Mouse (Mus musculus) CH12.LX (cell line): Measurements from ENCODE around the gene Tasp1. TPM values are rescaled to one million over a fixed set of nuclear protein-coding genes. Genes with fewer than 3 reads are reported as not detected.

Experiments
- DNase-seq: peaks from one replicate; pipeline ENCODE4 v3.0.0-alpha.2; 2013; ENCODE audit errors: extremely low read depth
- H3K27ac ChIP-seq: 2 replicates; pipeline ENCODE4 v1.5.1; 2012; ENCODE audit warnings: low read depth, mild to moderate bottlenecking, control low read depth, moderate library complexity; ENCODE audit not compliant: insufficient read depth
- H3K27me3 ChIP-seq: replicated peaks from 2 replicates; pipeline ENCODE3; 2012; ENCODE audit warnings: inconsistent platforms
- H3K36me3 ChIP-seq, 2 experiments: replicated peaks in 1 of 2; 2 replicates each; pipeline versions ENCODE3 to v1.6.1; 2012; ENCODE audit warnings: inconsistent platforms in 1 of 2, low read length in 1 of 2, mild to moderate bottlenecking in 1 of 2, mixed read lengths in 1 of 2, moderate library complexity in 1 of 2; ENCODE audit not compliant: control insufficient read depth in 1 of 2, insufficient read depth in 1 of 2
- H3K4me1 ChIP-seq, 2 experiments: 2 replicates each; pipeline ENCODE4 v1.6.1; 2012; ENCODE audit warnings: inconsistent platforms in 1 of 2, moderate library complexity in 1 of 2; ENCODE audit not compliant: insufficient read depth in 2 of 2, control insufficient read depth in 1 of 2
- H3K4me2 ChIP-seq: 2 replicates; pipeline ENCODE4 v1.6.1; 2012; ENCODE audit warnings: low read depth, mild to moderate bottlenecking, control low read depth; ENCODE audit not compliant: poor library complexity, insufficient read depth, severe bottlenecking
- H3K4me3 ChIP-seq, 3 experiments: fragments of 150-350 bp in 1 of 3; sonication (generic) in 1 of 3; replicated peaks in 1 of 3; 2 replicates each; pipeline versions ENCODE3 to v1.5.1; 2011 to 2012; ENCODE audit warnings: low read depth in 2 of 3, low read length in 2 of 3, mild to moderate bottlenecking in 2 of 3, moderate library complexity in 2 of 3, control low read depth in 1 of 3, improper control_type of control experiment in 1 of 3, inconsistent platforms in 1 of 3, mixed read lengths in 1 of 3; ENCODE audit not compliant: poor library complexity in 1 of 3
- H3K79me2 ChIP-seq: replicated peaks from 2 replicates; pipeline ENCODE4 v1.6.1; 2012; ENCODE audit warnings: mild to moderate bottlenecking, moderate library complexity; ENCODE audit not compliant: control insufficient read depth, poor library complexity, insufficient read depth, severe bottlenecking; ENCODE audit errors: extremely low read depth
- H3K9ac ChIP-seq: 2 replicates; pipeline ENCODE4 v1.6.1; 2012; ENCODE audit warnings: low read depth, mild to moderate bottlenecking, control low read depth, moderate library complexity; ENCODE audit not compliant: insufficient read depth
- H3K9me3 ChIP-seq: replicated peaks from 2 replicates; pipeline ENCODE3; 2012; ENCODE audit warnings: low read length, inconsistent platforms, mixed read lengths
- CHD1 ChIP-seq: IDR thresholded peaks from 2 replicates; pipeline ENCODE4 v1.6.1; 2012; ENCODE audit warnings: low read depth, low read length, improper control_type of control experiment, inconsistent platforms
- CHD2 ChIP-seq: IDR thresholded peaks from 2 replicates; pipeline ENCODE4 v1.6.1; 2011; ENCODE audit warnings: low read length, improper control_type of control experiment
- CTCF ChIP-seq, 2 experiments: IDR thresholded peaks in 1 of 2; conservative IDR thresholded peaks in 1 of 2; 2 replicates each; pipeline ENCODE4 v1.5.1; 2011 to 2012; ENCODE audit warnings: low read depth in 2 of 2, low read length in 2 of 2, improper control_type of control experiment in 1 of 2, inconsistent platforms in 1 of 2, mild to moderate bottlenecking in 1 of 2, moderate library complexity in 1 of 2
- ELF1 ChIP-seq: IDR thresholded peaks from 2 replicates; pipeline ENCODE4 v1.6.1; 2014; ENCODE audit warnings: low read depth, mild to moderate bottlenecking, inconsistent platforms, low read length, improper control_type of control experiment
- EP300 ChIP-seq: IDR thresholded peaks from 2 replicates; pipeline ENCODE4 v1.6.1; 2011; ENCODE audit warnings: low read length, improper control_type of control experiment
- ETS1 ChIP-seq: conservative IDR thresholded peaks from 2 replicates; pipeline ENCODE4 v1.6.1; 2012; ENCODE audit warnings: low read depth, mild to moderate bottlenecking, inconsistent platforms, low read length, improper control_type of control experiment, moderate library complexity
- GABPA ChIP-seq: IDR thresholded peaks from 2 replicates; pipeline ENCODE4 v1.6.1; 2012; ENCODE audit warnings: low read depth, low read length, improper control_type of control experiment, inconsistent platforms; ENCODE audit not compliant: insufficient replicate concordance
- JUN ChIP-seq: IDR thresholded peaks from 2 replicates; pipeline ENCODE4 v1.6.1; 2011; ENCODE audit warnings: low read depth, mild to moderate bottlenecking, low read length, improper control_type of control experiment, moderate library complexity; ENCODE audit not compliant: insufficient read depth
- JUND ChIP-seq: conservative IDR thresholded peaks from 2 replicates; pipeline ENCODE4 v1.6.1; 2011; ENCODE audit warnings: low read depth, low read length, improper control_type of control experiment
- MAX ChIP-seq: IDR thresholded peaks from 2 replicates; pipeline ENCODE4 v1.6.1; 2011; ENCODE audit warnings: low read length, improper control_type of control experiment
- MAZ ChIP-seq: IDR thresholded peaks from 2 replicates; pipeline ENCODE4 v1.6.1; 2012; ENCODE audit warnings: low read depth, mild to moderate bottlenecking, inconsistent platforms, low read length, improper control_type of control experiment, moderate library complexity
- MXI1 ChIP-seq: IDR thresholded peaks from 2 replicates; pipeline ENCODE4 v1.6.1; 2011; ENCODE audit warnings: mild to moderate bottlenecking, low read depth, low read length, improper control_type of control experiment
- MYC ChIP-seq: IDR thresholded peaks from 2 replicates; pipeline ENCODE4 v1.6.1; 2011; ENCODE audit warnings: low read depth, mild to moderate bottlenecking, improper control_type of control experiment, low read length
- NELFE ChIP-seq: IDR thresholded peaks from 2 replicates; pipeline ENCODE4 v1.6.1; 2011; ENCODE audit warnings: low read depth, low read length, improper control_type of control experiment
- NRF1 ChIP-seq: IDR thresholded peaks from 2 replicates; pipeline ENCODE4 v1.6.1; 2014; ENCODE audit warnings: low read depth, mild to moderate bottlenecking, inconsistent platforms, low read length, improper control_type of control experiment, moderate library complexity
- PAX5 ChIP-seq: IDR thresholded peaks from 2 replicates; pipeline ENCODE4 v1.6.1; 2012; ENCODE audit warnings: low read length, inconsistent platforms, mixed read lengths
- POLR2A ChIP-seq: IDR thresholded peaks from 2 replicates; pipeline ENCODE4 v1.6.1; 2011; ENCODE audit warnings: low read depth, mild to moderate bottlenecking, improper control_type of control experiment, low read length
- POLR2AphosphoS2 ChIP-seq: IDR thresholded peaks from 2 replicates; pipeline ENCODE4 v1.6.1; 2011; ENCODE audit warnings: low read depth, low read length, improper control_type of control experiment
- RCOR1 ChIP-seq: conservative IDR thresholded peaks from 2 replicates; pipeline ENCODE4 v1.6.1; 2012; ENCODE audit warnings: low read depth, mild to moderate bottlenecking, inconsistent platforms, low read length, improper control_type of control experiment
- SIN3A ChIP-seq: IDR thresholded peaks from 2 replicates; pipeline ENCODE4 v1.6.1; 2012; ENCODE audit warnings: low read length, improper control_type of control experiment, inconsistent platforms
- SMC3 ChIP-seq: IDR thresholded peaks from 2 replicates; pipeline ENCODE4 v1.6.1; 2011; ENCODE audit warnings: low read depth, low read length, improper control_type of control experiment
- TBP ChIP-seq: conservative IDR thresholded peaks from 2 replicates; pipeline ENCODE4 v1.6.1; 2011; ENCODE audit warnings: low read depth, low read length, improper control_type of control experiment
- TCF12 ChIP-seq: IDR thresholded peaks from 2 replicates; pipeline ENCODE4 v1.6.1; 2014; ENCODE audit warnings: low read depth, mild to moderate bottlenecking, inconsistent platforms, low read length, improper control_type of control experiment
- USF2 ChIP-seq: conservative IDR thresholded peaks from 2 replicates; pipeline ENCODE4 v1.6.1; 2011; ENCODE audit warnings: low read depth, low read length, improper control_type of control experiment
- ZC3H11A ChIP-seq: IDR thresholded peaks from 2 replicates; pipeline ENCODE4 v1.6.1; 2012; ENCODE audit warnings: low read depth, mild to moderate bottlenecking, inconsistent platforms, low read length, improper control_type of control experiment
- ZKSCAN1 ChIP-seq: IDR thresholded peaks from 2 replicates; pipeline ENCODE4 v1.6.1; 2012; ENCODE audit warnings: low read depth, inconsistent platforms, low read length, improper control_type of control experiment, borderline replicate concordance
- ZMIZ1 ChIP-seq: IDR thresholded peaks from 2 replicates; pipeline ENCODE4 v1.6.1; 2012; ENCODE audit warnings: low read depth, mild to moderate bottlenecking, inconsistent platforms, low read length, improper control_type of control experiment
- ZNF384 ChIP-seq: IDR thresholded peaks from 2 replicates; pipeline ENCODE4 v1.6.1; 2012; ENCODE audit warnings: low read depth, low read length, improper control_type of control experiment, inconsistent platforms
- dilution Hi-C: fragments of 300-500 bp; cut with MboI; formaldehyde crosslinking; loops from 2 replicates; pipeline ENCODE4 v1.14.3; 2020; ENCODE audit warnings: low sequenced_read_pairs; ENCODE audit not compliant: extremely low pct_unique_long_range_greater_than_20kb, extremely low pct_ligation_motif_present
- in situ Hi-C: fragments of 300-500 bp; cut with MboI; formaldehyde crosslinking; loops from 3 replicates; pipeline ENCODE4 v1.14.3; 2019; ENCODE audit warnings: low sequenced_read_pairs, low pct_ligation_motif_present, low pct_unique_long_range_greater_than_20kb, mixed read lengths
- polyA plus RNA-seq: library from polyadenylated mRNA; unstranded; fragments of >175 nt; gene quantifications from 2 replicates; pipeline ENCODE4 v1.2.1, GENCODE M21; 2012; ENCODE audit warnings: low read depth; ENCODE audit not compliant: insufficient read length
- total RNA-seq, 2 experiments: library from RNA; depleted of rRNA; stranded (reverse); fragments of 300-350 nt in 1 of 2; fragments of >200 nt in 1 of 2; gene quantifications; 2 replicates each; pipeline ENCODE4 v1.2.3; 2012 to 2014

Tasp1 gene
- total and polyA plus RNA-seq, 3 experiments, result 28.8 to 64.5 (median 28.9) TPM

DNA sequence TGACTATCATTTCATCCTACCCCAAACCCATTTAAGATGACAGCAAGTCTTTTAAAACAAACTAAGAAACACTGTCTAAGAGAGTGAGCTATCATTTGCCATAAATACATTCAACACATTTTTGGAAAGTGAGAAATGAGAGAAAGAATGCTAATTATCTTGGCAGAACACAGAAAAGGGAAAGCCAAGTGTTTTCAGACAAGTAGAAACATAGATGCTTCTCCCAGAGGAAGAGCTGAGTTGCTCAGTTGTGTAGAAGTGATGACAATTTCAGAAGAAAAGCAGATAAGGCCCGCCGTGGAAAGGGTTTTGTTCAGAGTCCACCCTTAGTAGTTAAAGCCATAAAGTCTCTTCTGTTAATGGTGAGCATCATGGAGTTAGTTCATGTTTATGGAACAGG is 281.7 kb downstream of the Tasp1 start:
- no peak overlapping the region for H3K9ac ChIP-seq
- no peaks in the 10 kb centered on the region for H3K79me2 ChIP-seq
- no peaks in the 10 kb centered on the region for H3K4me1 ChIP-seq
- TF ChIP-seq MXI1, result no peak
- TF ChIP-seq JUN, result no peak
- TF ChIP-seq CHD1, result no peak
- TF ChIP-seq NELFE, result no peak
- TF ChIP-seq POLR2A, result no peak
- TF ChIP-seq TBP, result no peak
- no peak for TF ChIP-seq ETS1
- TF ChIP-seq EP300, result no peak
- TF ChIP-seq CTCF (conservative IDR thresholded peaks at IDR 0.05 in 1 of 2, IDR thresholded peaks at IDR 0.05 in 1 of 2; ENCODE audit: low read depth in 2 of 2, low read length in 2 of 2), result no peak
- TF ChIP-seq SMC3, result no peak
- TF ChIP-seq ZC3H11A, result no peak
- TF ChIP-seq RCOR1, result no peak
- TF ChIP-seq USF2, result no peak
- no peak for TF ChIP-seq CHD2
- TF ChIP-seq ZNF384, result no peak
- TF ChIP-seq ELF1, result no peak
- TF ChIP-seq PAX5, result no peak
- no peak for TF ChIP-seq ZMIZ1
- TF ChIP-seq JUND, result no peak
- H3K4me3 ChIP-seq, result no peak overlapping the region
- dilution Hi-C loops (no loop called here), in situ Hi-C loops (no loop called here)
- no peak overlapping the region for H3K27ac ChIP-seq
- H3K4me2 ChIP-seq, result no peak overlapping the region
- H3K36me3 ChIP-seq, result no peaks in the 10 kb centered on the region
- DNase-seq, result no peak
- no peaks in the 10 kb centered on the region for H3K9me3 ChIP-seq
- H3K27me3 ChIP-seq, result no peaks in the 10 kb centered on the region

DNA sequence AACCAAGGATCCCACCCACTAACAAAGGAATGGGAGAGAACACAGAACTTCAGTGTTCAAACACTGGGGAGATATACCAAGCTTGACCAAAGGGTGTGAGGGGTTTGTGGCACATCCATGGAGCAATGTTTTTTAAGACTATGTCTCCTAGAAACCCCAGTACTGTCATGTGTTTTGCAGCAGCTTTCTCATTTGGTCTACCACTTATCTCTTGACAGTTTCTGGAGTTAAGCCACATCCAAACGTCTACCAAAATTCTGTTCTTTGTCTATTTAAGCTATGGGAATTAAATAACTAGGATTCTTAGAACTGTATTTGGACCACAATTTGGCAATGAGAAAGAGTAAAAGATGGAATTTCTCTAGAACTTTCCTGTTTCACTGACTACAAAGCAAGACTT is 282.1 kb downstream of the Tasp1 start:
- no peak overlapping the region for H3K4me3 ChIP-seq
- H3K79me2 ChIP-seq, result no peaks in the 10 kb centered on the region
- no peaks in the 10 kb centered on the region for H3K4me1 ChIP-seq
- no peak overlapping the region for H3K27ac ChIP-seq
- no peak for DNase-seq
- no peaks in the 10 kb centered on the region for H3K27me3 ChIP-seq
- TF ChIP-seq GABPA (no peak), EP300 (no peak), MYC (no peak), MAZ (no peak), CHD1 (no peak), ELF1 (no peak), SIN3A (no peak), USF2 (no peak), SMC3 (no peak), POLR2AphosphoS2 (no peak), ZKSCAN1 (no peak), MXI1 (no peak), TCF12 (no peak), NRF1 (no peak), MAX (no peak)
- no peaks in the 10 kb centered on the region for H3K9me3 ChIP-seq
- dilution Hi-C loops, result no loop called here
- no peak overlapping the region for H3K4me2 ChIP-seq
- in situ Hi-C loops, result no loop called here
- no peak overlapping the region for H3K9ac ChIP-seq
- H3K36me3 ChIP-seq, result no peaks in the 10 kb centered on the region
